Mouse (Mus musculus) heart, embryonic 10.5 days (tissue): ENCODE results near the gene Grk1. TPM values are rescaled to one million over a fixed set of nuclear protein-coding genes. Genes with fewer than 3 reads are reported as not detected.

Source experiments
- DNase-seq: peaks from one replicate; pipeline ENCODE4 v3.0.0-alpha.2; 2017; ENCODE audit warnings: low spot score
- H3K27ac ChIP-seq: fragments of 300-500 bp; sonication (generic); 2 replicates; pipeline ENCODE4 v1.5.1; 2016; ENCODE audit warnings: mild to moderate bottlenecking
- H3K27me3 ChIP-seq: fragments of 300-500 bp; sonication (generic); 2 replicates; pipeline ENCODE4 v1.6.1; 2016; ENCODE audit warnings: mild to moderate bottlenecking; ENCODE audit not compliant: poor library complexity, insufficient read depth, severe bottlenecking
- H3K36me3 ChIP-seq: fragments of 300-500 bp; sonication (generic); 2 replicates; pipeline ENCODE4 v1.6.1; 2016; ENCODE audit warnings: mild to moderate bottlenecking, moderate library complexity
- H3K4me1 ChIP-seq: fragments of 300-500 bp; sonication (generic); 2 replicates; pipeline ENCODE4 v1.6.1; 2016; ENCODE audit warnings: mild to moderate bottlenecking
- H3K4me3 ChIP-seq: fragments of 300-500 bp; sonication (generic); 2 replicates; pipeline ENCODE4 v1.5.1; 2016; ENCODE audit warnings: mild to moderate bottlenecking, moderate library complexity
- H3K9me3 ChIP-seq: fragments of 300-500 bp; sonication (generic); 2 replicates; pipeline ENCODE4 v1.6.1; 2016; ENCODE audit warnings: mild to moderate bottlenecking, moderate library complexity
- WGBS: fragments of 180-500 bp; shearing (Covaris S2); methylation state at CpG from one replicate; pipeline ENCODE4 v1.1.7; 2016; 5-methylcytosine and 5-hydroxymethylcytosine counted together
- polyA plus RNA-seq: library from polyadenylated mRNA; unstranded; fragments of >200 nt; fragmentation: Nextera tagmentation; extraction: Ambion mirVana; gene quantifications from 2 replicates; pipeline ENCODE4 v1.2.1, GENCODE M21; 2016

The Grk1 gene
- polyA plus RNA-seq, 1 experiment from 2014 or later, result 0.10 TPM

DNA sequence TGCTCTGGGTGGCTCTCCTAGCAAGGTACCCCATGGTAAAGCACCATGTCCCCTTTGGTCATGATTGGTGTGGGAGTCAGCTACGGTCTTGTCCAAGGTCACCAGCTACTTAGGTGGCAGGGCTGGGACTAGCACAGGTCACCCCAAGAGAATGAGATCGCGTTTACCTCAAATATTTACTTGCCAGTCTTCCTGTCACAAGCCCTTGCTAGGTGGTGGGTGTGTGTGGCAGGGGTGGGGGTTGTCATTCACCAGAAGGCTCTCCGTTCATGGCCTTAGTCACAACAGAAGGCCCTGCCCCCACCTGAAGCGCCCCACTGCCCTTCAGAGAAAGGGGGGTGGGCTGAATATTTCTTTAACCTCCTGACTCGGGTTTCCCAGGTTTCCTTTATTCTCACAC is 1.4 kb upstream of the Grk1 start:
- 0 out of 2 replicates have a peak, but pooled peaks cover 2% of the 10 kb centered on the region for H3K36me3 ChIP-seq
- H3K9me3 ChIP-seq, result no peaks in the 10 kb centered on the region
- H3K4me1 ChIP-seq, result no peaks in the 10 kb centered on the region
- H3K27ac ChIP-seq, result no peak overlapping the region
- no peak overlapping the region for H3K4me3 ChIP-seq
- 69% methylated on average over 6 of the region's 6 CpGs for WGBS
- H3K27me3 ChIP-seq, result no peaks in the 10 kb centered on the region
- DNase-seq, result no peak

DNA sequence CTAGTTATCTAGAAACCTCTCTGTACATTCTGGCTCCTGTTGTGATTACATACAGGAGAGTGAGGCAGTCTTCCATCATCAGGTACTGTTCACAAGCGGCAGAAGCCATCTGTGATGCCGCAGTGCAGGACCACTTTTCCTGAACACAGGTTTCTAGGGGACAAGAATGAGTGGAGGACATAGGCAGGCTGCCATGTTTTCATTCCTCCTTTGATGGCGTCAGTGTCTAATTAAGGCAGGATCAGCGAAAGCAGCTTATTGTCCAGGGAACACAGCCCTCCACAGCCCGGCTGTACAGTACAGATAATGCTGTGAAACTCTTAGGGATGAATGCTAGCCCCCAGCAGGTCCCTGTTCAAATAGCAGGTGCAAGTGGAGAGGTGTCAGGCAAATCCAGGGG is 1.1 kb downstream of the Grk1 start:
- Histone ChIP-seq H3K27me3 (no peaks in the 10 kb centered on the region), H3K4me1 (no peaks in the 10 kb centered on the region), H3K27ac (no peak overlapping the region), H3K4me3 (no peak overlapping the region), H3K9me3 (no peaks in the 10 kb centered on the region), H3K36me3 (0 out of 2 replicates have a peak, but pooled peaks cover 2% of the 10 kb centered on the region)
- DNase-seq, result no peak
- 87% methylated on average over 5 of the region's 5 CpGs for whole genome bisulfite sequencing

DNA sequence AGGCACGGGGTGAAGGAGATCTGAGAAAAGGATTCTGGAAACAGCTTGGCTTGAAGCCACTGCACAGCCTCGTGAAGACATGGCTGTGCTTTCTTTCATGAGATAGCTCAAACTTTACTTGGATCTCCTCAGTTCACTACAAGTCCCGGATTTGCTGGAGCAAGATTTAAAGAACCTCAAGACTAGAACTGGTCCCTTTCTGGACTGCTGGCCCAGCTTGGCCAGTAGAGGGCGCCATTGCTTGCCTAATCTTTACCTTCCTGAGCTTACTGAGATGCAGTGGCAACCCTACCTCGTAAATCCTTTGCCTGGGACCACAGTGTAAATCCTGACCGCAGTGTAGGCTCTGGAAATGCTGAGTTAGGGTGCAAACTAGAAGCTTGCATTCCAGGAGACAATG is 6.7 kb downstream of the Grk1 start:
- no peaks in the 10 kb centered on the region for H3K4me1 ChIP-seq
- no peaks in the 10 kb centered on the region for H3K36me3 ChIP-seq
- H3K27ac ChIP-seq, result no peak overlapping the region
- no peak overlapping the region for H3K4me3 ChIP-seq
- peak; percentile 82 for DNase-seq
- peaks cover 4% of the 10 kb centered on the region; the same call in 1 of the 2 replicates for H3K27me3 ChIP-seq
- H3K9me3 ChIP-seq, result no peaks in the 10 kb centered on the region
- WGBS, result 31% methylated on average over 6 of the region's 6 CpGs

DNA sequence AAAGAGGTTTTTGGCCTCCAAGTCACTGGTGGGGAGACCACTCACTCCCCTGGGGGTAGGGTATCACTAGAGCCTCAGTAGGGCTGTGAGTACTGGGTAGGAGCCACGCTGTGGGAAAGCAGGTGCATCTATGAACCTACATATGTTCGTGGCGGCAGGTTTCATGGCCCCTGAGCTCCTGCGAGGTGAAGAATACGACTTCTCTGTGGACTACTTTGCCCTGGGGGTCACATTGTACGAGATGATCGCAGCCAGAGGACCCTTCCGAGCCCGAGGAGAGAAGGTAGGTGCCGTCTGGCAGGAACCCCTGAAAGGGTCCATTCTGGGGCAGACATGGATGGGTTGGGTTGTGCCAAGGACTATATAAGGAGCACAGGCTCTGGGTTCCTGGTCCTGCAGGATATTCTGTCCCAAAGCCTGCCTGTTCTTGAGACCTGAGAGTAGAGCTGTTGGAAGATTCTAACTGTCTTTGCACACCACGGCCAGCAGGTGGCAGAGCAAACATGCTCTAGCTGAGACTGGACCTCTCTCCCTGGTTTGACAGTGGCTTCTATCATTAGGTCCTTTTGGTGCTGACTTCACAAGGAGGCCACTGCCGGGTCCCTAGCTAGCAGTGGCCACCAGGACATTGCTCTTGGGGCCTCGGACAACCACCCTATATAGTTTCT is 8.1 kb downstream of the Grk1 start:
- Histone ChIP-seq H3K9me3 (no peaks in the 10 kb centered on the region), H3K27ac (no peak overlapping the region), H3K27me3 (peaks cover 4% of the 10 kb centered on the region; the same call in 1 of the 2 replicates), H3K36me3 (no peaks in the 10 kb centered on the region), H3K4me3 (no peak overlapping the region), H3K4me1 (no peaks in the 10 kb centered on the region)
- DNase-seq, result peak; percentile 83
- 63% methylated on average over 13 of the region's 13 CpGs for WGBS

DNA sequence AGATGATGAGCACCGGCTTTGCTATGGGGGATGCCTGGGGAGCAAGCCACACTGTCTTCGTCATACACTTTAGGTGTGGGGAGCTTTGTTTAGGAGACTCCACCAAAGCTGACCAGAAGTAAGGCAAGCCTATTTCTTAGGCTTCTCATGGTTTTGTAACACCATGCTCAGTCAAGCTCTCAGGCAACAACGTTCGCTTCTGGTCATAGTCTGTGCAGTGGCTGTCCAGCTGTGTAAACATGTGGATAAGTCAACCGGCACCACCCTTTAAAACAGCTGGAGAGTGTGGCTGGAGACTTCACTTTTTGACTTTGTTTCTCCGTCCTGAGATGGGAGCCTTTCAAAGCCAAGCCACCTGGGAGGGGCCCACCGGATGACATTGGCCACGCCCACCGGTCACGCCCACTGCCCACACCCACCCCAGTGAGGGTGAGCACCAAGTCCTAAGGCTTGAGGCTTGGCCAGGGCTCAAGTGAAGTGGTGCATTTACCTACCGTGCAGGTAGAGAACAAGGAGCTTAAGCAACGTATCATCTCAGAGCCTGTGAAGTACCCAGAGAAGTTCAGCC is 9.0 kb downstream of the Grk1 start:
- Histone ChIP-seq H3K27ac (no peak overlapping the region), H3K27me3 (peaks cover 4% of the 10 kb centered on the region; the same call in 1 of the 2 replicates), H3K36me3 (no peaks in the 10 kb centered on the region), H3K9me3 (no peaks in the 10 kb centered on the region), H3K4me3 (no peak overlapping the region), H3K4me1 (no peaks in the 10 kb centered on the region)
- no peak for DNase-seq
- 52% methylated on average over 12 of the region's 12 CpGs for WGBS

DNA sequence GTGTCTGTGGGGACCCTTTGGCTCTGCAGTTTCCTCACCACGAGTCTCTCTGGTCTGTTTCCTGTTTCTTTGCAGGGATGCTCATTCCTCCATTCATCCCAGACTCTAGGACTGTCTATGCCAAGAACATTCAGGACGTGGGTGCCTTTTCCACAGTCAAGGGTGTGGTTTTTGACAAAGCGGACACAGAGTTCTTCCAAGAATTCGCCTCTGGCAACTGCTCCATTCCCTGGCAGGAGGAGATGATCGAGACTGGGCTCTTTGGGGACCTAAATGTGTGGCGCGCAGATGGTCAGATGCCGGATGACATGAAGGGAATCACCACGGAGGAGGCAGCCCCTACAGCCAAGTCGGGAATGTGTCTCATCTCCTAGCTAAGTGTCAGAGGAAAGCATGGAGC is 11.0 kb downstream of the Grk1 start:
- Histone ChIP-seq H3K27ac (no peak overlapping the region), H3K27me3 (peaks cover 4% of the 10 kb centered on the region; the same call in 1 of the 2 replicates), H3K9me3 (no peaks in the 10 kb centered on the region), H3K4me1 (no peaks in the 10 kb centered on the region), H3K4me3 (no peak overlapping the region), H3K36me3 (no peaks in the 10 kb centered on the region)
- WGBS, result 71% methylated on average over 10 of the region's 10 CpGs
- DNase-seq, result no peak

DNA sequence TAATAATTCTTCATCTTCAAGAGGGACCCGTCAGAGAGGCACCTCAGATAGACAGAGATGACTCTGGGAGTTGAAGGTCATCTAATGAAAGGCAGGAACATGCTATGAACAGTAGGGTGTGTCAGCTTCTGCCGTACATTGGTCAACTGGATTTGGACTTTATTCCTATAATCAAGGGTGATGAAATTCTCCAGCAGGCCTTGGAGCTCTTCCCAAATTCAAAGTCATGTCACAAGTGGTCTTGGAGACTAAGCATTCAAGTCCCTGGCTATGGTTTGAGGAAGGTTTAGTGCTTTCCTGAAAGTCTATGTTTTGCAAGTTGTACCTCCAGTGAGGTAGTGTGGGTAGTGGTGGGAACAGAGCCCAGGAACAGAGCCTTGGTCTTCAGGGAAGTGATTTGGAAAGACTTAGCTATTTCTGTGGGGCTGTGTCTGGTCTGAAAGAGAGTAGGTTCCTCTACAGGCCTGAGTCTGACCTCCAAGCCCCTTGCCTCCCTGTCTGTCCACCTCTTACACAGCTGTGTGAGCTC is 14.3 kb downstream of the Grk1 start:
- Histone ChIP-seq H3K27me3 (no peaks in the 10 kb centered on the region), H3K27ac (no peak overlapping the region), H3K4me1 (no peaks in the 10 kb centered on the region), H3K9me3 (no peaks in the 10 kb centered on the region), H3K36me3 (no peaks in the 10 kb centered on the region), H3K4me3 (no peak overlapping the region)
- 72% methylated on average over 2 of the region's 2 CpGs for WGBS
- DNase-seq, result no peak

DNA sequence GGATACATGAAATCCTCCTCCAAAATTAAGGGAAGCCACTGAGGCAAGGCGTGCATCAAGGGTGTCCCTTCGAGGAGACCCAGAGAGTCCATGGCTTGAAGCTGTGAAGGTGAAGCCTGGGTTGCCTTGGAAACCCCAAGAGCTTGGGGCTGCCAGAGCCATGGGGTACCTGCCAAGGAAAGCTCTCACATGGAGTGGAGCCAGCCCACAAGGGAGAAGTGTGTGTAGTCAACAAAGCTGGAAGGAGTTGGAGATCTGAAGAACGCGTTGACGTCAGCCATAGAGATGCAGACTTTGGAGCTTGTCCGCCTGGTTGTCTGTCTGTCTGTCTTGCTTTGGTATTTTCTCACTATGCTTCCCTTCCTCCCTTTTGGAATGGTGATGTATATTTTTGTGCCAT is 16.1 kb downstream of the Grk1 start:
- Histone ChIP-seq H3K4me1 (no peaks in the 10 kb centered on the region), H3K4me3 (no peak overlapping the region), H3K27me3 (no peaks in the 10 kb centered on the region), H3K9me3 (no peaks in the 10 kb centered on the region), H3K36me3 (no peaks in the 10 kb centered on the region), H3K27ac (no peak overlapping the region)
- 86% methylated on average over 6 of the region's 6 CpGs for WGBS
- DNase-seq, result no peak

DNA sequence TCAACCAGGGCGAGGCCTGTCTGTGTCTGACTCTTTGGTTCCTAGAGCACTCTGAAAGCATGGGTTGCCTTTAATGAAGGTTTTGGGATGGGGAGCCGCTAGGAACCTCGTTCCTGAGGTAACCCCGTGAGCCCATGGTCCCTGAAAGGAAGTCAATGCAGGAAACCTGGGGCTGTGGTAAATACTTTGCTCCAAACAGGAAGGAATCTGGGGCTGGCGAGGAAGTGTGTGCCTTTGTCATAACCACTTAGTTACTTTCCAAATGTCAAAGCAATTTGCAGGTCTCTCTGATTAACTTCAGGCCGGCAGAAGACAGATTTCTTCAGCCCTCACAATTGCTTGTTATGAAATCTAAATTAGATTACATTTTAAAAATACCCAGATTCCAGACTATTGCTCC is 22.5 kb downstream of the Grk1 start:
- peaks cover 9% of the 10 kb centered on the region for H3K4me1 ChIP-seq
- no peak for DNase-seq

DNA sequence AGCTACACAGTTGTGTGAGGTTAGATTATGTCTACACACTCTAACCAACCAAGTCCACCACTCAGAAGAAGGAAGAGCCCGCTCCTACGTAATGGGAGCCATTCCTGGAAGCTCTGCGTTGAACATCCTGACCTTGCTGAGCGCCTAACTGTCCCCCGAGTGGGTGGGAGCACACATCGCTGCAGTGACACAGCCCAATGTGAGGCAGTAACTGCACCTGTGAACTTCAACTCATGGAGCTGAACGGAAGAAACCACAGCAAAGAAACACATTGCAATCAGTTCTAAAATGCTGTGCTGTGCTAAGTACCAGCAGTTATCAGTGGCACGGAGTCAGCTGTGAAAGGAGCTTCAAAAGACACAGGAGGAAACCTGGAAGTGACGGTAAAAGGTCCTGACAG is 23.3 kb downstream of the Grk1 start:
- H3K4me1 ChIP-seq, result peaks cover 9% of the 10 kb centered on the region
- no peaks in the 10 kb centered on the region for H3K9me3 ChIP-seq
- peaks cover 6% of the 10 kb centered on the region; the same call in 1 of the 2 replicates for H3K27me3 ChIP-seq
- no peaks in the 10 kb centered on the region for H3K36me3 ChIP-seq
- DNase-seq, result no peak
- H3K27ac ChIP-seq, result no peak overlapping the region
- 80% methylated on average over 9 of the region's 9 CpGs for WGBS
- H3K4me3 ChIP-seq, result no peak overlapping the region

More for the DNA sequence above, 22.5 kb downstream of the Grk1 start:
- Histone ChIP-seq H3K4me3 (no peak overlapping the region), H3K36me3 (no peaks in the 10 kb centered on the region), H3K27me3 (no peaks in the 10 kb centered on the region), H3K27ac (no peak overlapping the region), H3K9me3 (no peaks in the 10 kb centered on the region)
- 55% methylated on average over 6 of the region's 6 CpGs for WGBS

DNA sequence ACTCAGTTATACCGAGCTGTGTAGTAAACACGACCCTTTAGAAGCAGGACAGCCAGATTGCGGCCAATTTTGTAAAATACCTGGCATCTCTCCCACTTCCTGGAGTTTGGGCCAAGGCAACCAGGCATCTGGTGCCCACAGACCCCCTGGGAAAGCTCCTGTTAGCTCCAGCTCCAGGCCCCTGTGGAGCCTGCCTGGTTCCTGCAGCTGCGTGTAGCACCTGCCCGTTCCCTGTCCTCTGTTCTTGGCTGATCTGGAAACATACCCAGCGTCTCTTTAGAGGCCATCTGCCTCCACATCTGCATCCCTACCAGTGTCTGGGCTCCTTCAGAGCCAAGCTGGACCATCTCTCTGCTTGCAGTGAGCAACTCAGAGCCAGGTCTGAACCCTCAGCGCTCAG is 25.5 kb downstream of the Grk1 start:
- H3K27ac ChIP-seq, result no peak overlapping the region
- no peaks in the 10 kb centered on the region for H3K36me3 ChIP-seq
- no peak overlapping the region for H3K4me3 ChIP-seq
- peaks cover 28% of the 10 kb centered on the region for H3K27me3 ChIP-seq
- no peaks in the 10 kb centered on the region for H3K9me3 ChIP-seq
- H3K4me1 ChIP-seq, result peaks cover 15% of the 10 kb centered on the region
- DNase-seq, result no peak
- 78% methylated on average over 7 of the region's 7 CpGs for WGBS

DNA sequence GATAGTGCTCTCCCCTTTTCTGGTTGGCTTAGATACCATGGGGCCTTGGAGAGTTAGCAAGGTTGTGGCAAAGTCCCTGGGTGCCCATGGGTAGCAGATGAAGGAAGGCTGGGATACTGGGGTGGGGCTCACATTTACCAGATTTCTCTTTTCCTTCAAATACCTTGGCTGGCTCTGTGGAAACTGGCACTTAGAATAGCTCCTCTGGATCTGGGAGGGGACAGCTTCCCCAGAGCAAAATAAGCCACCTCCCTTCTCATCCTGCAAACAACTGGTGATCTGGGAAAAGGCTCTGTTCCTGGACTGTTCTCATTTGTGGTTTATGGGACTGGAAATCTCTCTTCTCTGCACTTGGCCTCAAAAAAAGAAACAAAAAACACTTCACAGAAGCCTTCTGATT is 26.0 kb downstream of the Grk1 start:
- Histone ChIP-seq H3K4me1 (peaks cover 16% of the 10 kb centered on the region), H3K9me3 (no peaks in the 10 kb centered on the region), H3K27ac (no peak overlapping the region), H3K36me3 (no peaks in the 10 kb centered on the region), H3K4me3 (no peak overlapping the region), H3K27me3 (peaks cover 33% of the 10 kb centered on the region)
- DNase-seq, result no peak

DNA sequence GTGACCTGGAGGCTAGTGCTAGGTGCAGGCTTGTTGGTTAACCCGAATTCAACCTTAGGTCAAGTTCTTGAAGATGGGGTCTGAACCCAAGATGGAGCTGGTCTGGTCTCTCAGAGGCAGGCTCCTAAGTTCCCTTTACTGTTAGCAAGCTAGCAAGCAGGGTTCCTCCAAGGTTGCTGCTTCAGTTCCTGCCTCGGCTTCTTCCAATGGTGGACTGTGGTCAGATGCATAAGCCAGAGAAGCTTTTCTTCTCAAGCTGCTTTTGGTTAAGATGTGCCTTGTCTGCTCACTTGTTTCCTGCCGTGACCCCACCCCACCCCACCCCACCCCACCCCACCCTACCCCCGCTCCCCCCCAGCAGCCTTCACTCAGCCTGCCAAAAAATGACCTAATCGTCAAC is 28.2 kb downstream of the Grk1 start:
- no peak overlapping the region for H3K4me3 ChIP-seq
- DNase-seq, result no peak
- peaks cover 8% of the 10 kb centered on the region; the same call in 1 of the 2 replicates for H3K4me1 ChIP-seq
- H3K27ac ChIP-seq, result no peak overlapping the region
- H3K9me3 ChIP-seq, result no peaks in the 10 kb centered on the region
- 67% methylated on average over 5 of the region's 5 CpGs for WGBS
- no peaks in the 10 kb centered on the region for H3K36me3 ChIP-seq
- peaks cover 51% of the 10 kb centered on the region for H3K27me3 ChIP-seq
